Mouse (Mus musculus) telencephalon, adult 2 months (tissue): ENCODE measurements at regions not wholly inside any gene's neighbourhood (a gene's known extent, or its start where the extent isn't known, plus 50 kb on each side); places are given as distances from the start of the nearest gene placed in this dataset.
A peak's percentile ranks its signal among the peaks of the same experiment; 100 is the strongest.

Experiments used
- DNase-seq: peaks from one replicate; pipeline ENCODE4 v3.0.0-alpha.2; 2011; ENCODE audit warnings: low read depth, low spot score

GRCm38 (mm10) chr11:51911481-51911880 is 54.0 kb upstream of the Jade2 start:
- no peak for DNase-seq

- DNase-seq, result no peak
These were observed 51.8 kb upstream of the Cdkn2aipnl start for GRCm38 (mm10) chr11:51915656-51916032.

- peak; percentile 73 for DNase-seq
These were observed 51.2 kb upstream of the Cdkn2aipnl start for GRCm38 (mm10) chr11:51916033-51916929.
